ENCODE assay signal across 10 mouse cellular contexts in genomic region chr11:87444056-87444455, GRCm38 (mm10). TPM values are rescaled to one million over a fixed set of nuclear protein-coding genes. Genes with fewer than 3 reads are reported as not detected.
DNase-seq lines count a peak whose midpoint lies in the region; ATAC-seq and TF ChIP-seq lines count a peak whose summit lies in the region.
"Not testable (repeated sequence)": the region's sequence is repeated elsewhere in the genome, so short reads cannot be mapped to it uniquely, and the experiment has no call there.
"Had no signal": no experiment of that assay in that cellular context is flagged by ENCODE, and none has a peak within 500 bp of the region (broad histone marks: within the 10 kb centered on the region; RNA-seq: fewer than 3 reads in every experiment).

No protein-coding gene starts in this region.

- not testable (repeated sequence) for TF ChIP-seq EP300 in ES-Bruce4 (IDR thresholded peaks at IDR 0.05; ENCODE audit: insufficient read depth, low read depth, low read length)

- H3K4me3 ChIP-seq in ES-Bruce4 (ENCODE audit: low read depth, low read length); embryonic facial prominence, embryonic 15.5 days (replicated peaks); hindbrain, embryonic 12.5 days; limb, embryonic 12.5 days (replicated peaks); liver, embryonic 16.5 days (ENCODE audit: low read depth, low read length); midbrain, embryonic 13.5 days (replicated peaks): not testable (repeated sequence)

- not testable (repeated sequence) for TF ChIP-seq POLR2A in ES-Bruce4 (IDR thresholded peaks at IDR 0.05; ENCODE audit: insufficient read depth, low read length)

- TF ChIP-seq CTCF in ES-Bruce4 (IDR thresholded peaks at IDR 0.05; ENCODE audit: low read depth, low read length) = not testable (repeated sequence)

- H3K4me2 ChIP-seq in embryonic facial prominence, embryonic 15.5 days (replicated peaks); hindbrain, embryonic 12.5 days (replicated peaks); limb, embryonic 12.5 days; liver, embryonic 16.5 days (ENCODE audit: low read depth, low read length); midbrain, embryonic 13.5 days (replicated peaks): not testable (repeated sequence)

- H3K9ac ChIP-seq in ES-Bruce4 (ENCODE audit: low read depth, poor library complexity, severe bottlenecking) = peak overlapping the region; percentile 89; the same call in 1 of the 2 replicates
- H3K9ac ChIP-seq in embryonic facial prominence, embryonic 15.5 days; hindbrain, embryonic 12.5 days; limb, embryonic 12.5 days (replicated peaks); liver, embryonic 16.5 days (ENCODE audit: low read depth, low read length); midbrain, embryonic 13.5 days (replicated peaks): not testable (repeated sequence)

- H3K36me3 ChIP-seq in ES-Bruce4 (ENCODE audit: control insufficient read depth, insufficient read depth, low read length, poor library complexity, severe bottlenecking); embryonic facial prominence, embryonic 15.5 days; hindbrain, embryonic 12.5 days; limb, embryonic 12.5 days; liver, embryonic 16.5 days (ENCODE audit: control insufficient read depth, insufficient read depth); midbrain, embryonic 13.5 days: not testable (repeated sequence)

- not testable (repeated sequence) for H3K9me3 ChIP-seq in ES-Bruce4 (replicated peaks; ENCODE audit: control insufficient read depth, insufficient read depth, low read length, poor library complexity, severe bottlenecking); embryonic facial prominence, embryonic 15.5 days (replicated peaks); hindbrain, embryonic 12.5 days (replicated peaks); limb, embryonic 12.5 days; liver, embryonic 16.5 days (replicated peaks; ENCODE audit: control insufficient read depth, low read length); midbrain, embryonic 13.5 days

- H3K27me3 ChIP-seq in ES-Bruce4 (ENCODE audit: control insufficient read depth, insufficient read depth, low read length, poor library complexity, severe bottlenecking); embryonic facial prominence, embryonic 15.5 days; hindbrain, embryonic 12.5 days; limb, embryonic 12.5 days; liver, embryonic 16.5 days (ENCODE audit: control insufficient read depth, insufficient read depth, low read depth, low read length); midbrain, embryonic 13.5 days: not testable (repeated sequence)

- 67% methylated on average over 10 of the region's 10 CpGs for WGBS in embryonic facial prominence, embryonic 15.5 days
- 73% methylated on average over 10 of the region's 10 CpGs for WGBS in hindbrain, embryonic 12.5 days
- WGBS in limb, embryonic 12.5 days = 72% methylated on average over 10 of the region's 10 CpGs
- 54% methylated on average over 10 of the region's 10 CpGs for WGBS in liver, embryonic 16.5 days (ENCODE audit: insufficient replicate concordance)
- 74% methylated on average over 10 of the region's 10 CpGs for WGBS in midbrain, embryonic 13.5 days

- not testable (repeated sequence) for ATAC-seq in embryonic facial prominence, embryonic 15.5 days (ENCODE audit: insufficient number of reproducible peaks, low FRiP score, low TSS enrichment, low read depth); hindbrain, embryonic 12.5 days (ENCODE audit: low FRiP score); limb, embryonic 12.5 days (ENCODE audit: insufficient number of reproducible peaks, insufficient read depth, low FRiP score, low TSS enrichment, low read depth); liver, embryonic 16.5 days (ENCODE audit: low read depth); midbrain, embryonic 13.5 days

- not testable (repeated sequence) for H3K27ac ChIP-seq in ES-Bruce4 (ENCODE audit: insufficient read depth, low read length)
- peak overlapping the region; percentile 74; the same call in 1 of the 2 replicates for H3K27ac ChIP-seq in embryonic facial prominence, embryonic 15.5 days (replicated peaks)
- H3K27ac ChIP-seq in hindbrain, embryonic 12.5 days = peak overlapping the region; percentile 84; the same call in 1 of the 2 replicates
- H3K27ac ChIP-seq in limb, embryonic 12.5 days = 0 out of 2 replicates have a peak overlapping the region, but pooled peaks have one; percentile 23
- H3K27ac ChIP-seq in liver, embryonic 16.5 days (ENCODE audit: low read length) = peak overlapping the region; percentile 35; the same call in 1 of the 2 replicates
- peak overlapping the region; percentile 86; the same call in 1 of the 2 replicates for H3K27ac ChIP-seq in midbrain, embryonic 13.5 days

- H3K4me1 ChIP-seq in ES-Bruce4 (ENCODE audit: control insufficient read depth, insufficient read depth, low read length); embryonic facial prominence, embryonic 15.5 days; hindbrain, embryonic 12.5 days; limb, embryonic 12.5 days (replicated peaks): not testable (repeated sequence)
- H3K4me1 ChIP-seq in liver, embryonic 16.5 days (ENCODE audit: control insufficient read depth, low read depth, low read length) = peaks cover 18% of the 10 kb centered on the region
- peaks cover 15% of the 10 kb centered on the region; the same call in 1 of the 2 replicates for H3K4me1 ChIP-seq in midbrain, embryonic 13.5 days (replicated peaks)

- DNase-seq in retina, postnatal 1 day = peak; percentile 67

RNA-seq across cellular contexts. Expression of gene Tex14, which starts 39.2 kb away (rescaled TPM):
- 15.9 and 17.9 TPM in 2 replicates for polyA plus RNA-seq in ES-Bruce4 (2011; ENCODE audit: insufficient read depth, insufficient read length, low read depth, missing spikeins)
- 1.7 and 2.0 TPM in 2 replicates for polyA plus RNA-seq in embryonic facial prominence, embryonic 15.5 days (2015; fragmentation: Nextera tagmentation; extraction: Ambion mirVana)
- polyA plus RNA-seq in hindbrain, embryonic 12.5 days (2016; fragmentation: Nextera tagmentation; extraction: Ambion mirVana) = 0.10 and 0.38 TPM in 2 replicates
- polyA plus RNA-seq in limb, embryonic 12.5 days (2016; fragmentation: Nextera tagmentation; extraction: Ambion mirVana) = 0.47 and 0.81 TPM in 2 replicates
- polyA plus RNA-seq in liver, embryonic 16.5 days (2015; fragmentation: Nextera tagmentation; extraction: Ambion mirVana) = 0.08 and 0.21 TPM in 2 replicates
- polyA plus RNA-seq in midbrain, embryonic 13.5 days (2015; fragmentation: Nextera tagmentation; extraction: Ambion mirVana) = 0.19 and 0.38 TPM in 2 replicates
- polyA plus RNA-seq: embryonic facial prominence, embryonic 10.5 days; erythroblast, embryonic 14.5 days; forebrain, embryonic 10.5 days had no signal

RNA-seq across cellular contexts. Expression of gene Rad51c, which starts 39.3 kb away (rescaled TPM):
- polyA plus RNA-seq in ES-Bruce4 (2011; ENCODE audit: insufficient read depth, insufficient read length, low read depth, missing spikeins) = 30.9 and 31.0 TPM in 2 replicates
- 6.4 and 7.3 TPM in 2 replicates for polyA plus RNA-seq in embryonic facial prominence, embryonic 15.5 days (2015; fragmentation: Nextera tagmentation; extraction: Ambion mirVana)
- 8.6 and 10.1 TPM in 2 replicates for polyA plus RNA-seq in hindbrain, embryonic 12.5 days (2016; fragmentation: Nextera tagmentation; extraction: Ambion mirVana)
- polyA plus RNA-seq in limb, embryonic 12.5 days (2016; fragmentation: Nextera tagmentation; extraction: Ambion mirVana) = 11.8 and 12.3 TPM in 2 replicates
- polyA plus RNA-seq in liver, embryonic 16.5 days (2015; fragmentation: Nextera tagmentation; extraction: Ambion mirVana) = 3.9 and 4.4 TPM in 2 replicates
- polyA plus RNA-seq in midbrain, embryonic 13.5 days (2015; fragmentation: Nextera tagmentation; extraction: Ambion mirVana) = 5.9 and 6.3 TPM in 2 replicates
